Mouse (Mus musculus) embryonic fibroblast, embryonic 13.5 days (primary cell): Measurements from ENCODE around the gene Gm11541. TPM values are rescaled to one million over a fixed set of nuclear protein-coding genes. Genes with fewer than 3 reads are reported as not detected.

ENCODE experiments used
- H3K27ac ChIP-seq: 2 replicates; pipeline ENCODE4 v1.5.1; 2012; ENCODE audit warnings: low read length, control low read depth, inconsistent platforms; ENCODE audit not compliant: insufficient read depth
- H3K4me1 ChIP-seq: 2 replicates; pipeline ENCODE4 v1.6.1; 2011; ENCODE audit warnings: low read length; ENCODE audit not compliant: control insufficient read depth, insufficient read depth
- H3K4me3 ChIP-seq: 2 replicates; pipeline ENCODE4 v1.5.1; 2011; ENCODE audit warnings: mild to moderate bottlenecking, control low read depth, low read length; ENCODE audit not compliant: insufficient read depth
- CTCF ChIP-seq: IDR thresholded peaks from 2 replicates; pipeline ENCODE4 v1.5.1; 2011; ENCODE audit warnings: mild to moderate bottlenecking, control low read depth, low read length, moderate library complexity, borderline replicate concordance; ENCODE audit not compliant: insufficient read depth
- POLR2A ChIP-seq: IDR thresholded peaks from 2 replicates; pipeline ENCODE4 v1.6.1; 2011; ENCODE audit warnings: low read depth, mild to moderate bottlenecking, control low read depth, low read length, moderate library complexity
- polyA plus RNA-seq: library from polyadenylated mRNA; stranded (reverse); fragments of >200 nt; gene quantifications from 2 replicates; pipeline ENCODE4 v1.2.4, GENCODE M21; 2011; ENCODE audit warnings: low read depth; ENCODE audit not compliant: missing spikeins, insufficient read length

The Gm11541 gene
- polyA plus RNA-seq = not detected in 2 replicates

- no peak within 1 kb of the TSS for H3K27ac ChIP-seq
- no peak for TF ChIP-seq POLR2A
- TF ChIP-seq CTCF = no peak
These were observed at the start of gene Gm11541 for GRCm38 (mm10) chr11:94704472-94704871. TSS of gene Gm11541 (minus strand) at chr11:94704499.

GRCm38 (mm10) chr11:94752946-94753713, 48.8 kb upstream of the Gm11541 start:
- Histone ChIP-seq H3K27ac (no peak overlapping the region), H3K4me3 (no peak overlapping the region), H3K4me1 (0 out of 2 replicates have a peak, but pooled peaks cover 5% of the 10 kb centered on the region)
- TF ChIP-seq POLR2A = no peak
- no peak for TF ChIP-seq CTCF

More at GRCm38 (mm10) chr11:94704472-94704871, at the start of gene Gm11541:
- Histone ChIP-seq H3K4me3 (no peak within 1 kb of the TSS), H3K4me1 (no peaks in the 10 kb centered on the region)

- Histone ChIP-seq H3K27ac (no peak within 1 kb of the TSS), H3K4me3 (no peak within 1 kb of the TSS), H3K4me1 (no peaks in the 10 kb centered on the region)
- TF ChIP-seq CTCF (no peak), POLR2A (no peak)
These were observed 37.5 kb upstream of the Gm11541 start, which contains the start of gene Cdc34b for GRCm38 (mm10) chr11:94741732-94742272. TSS of gene Cdc34b (plus strand) at chr11:94741782.

- TF ChIP-seq POLR2A (no peak), CTCF (no peak)
- H3K4me1 ChIP-seq = no peaks in the 10 kb centered on the region
- H3K4me3 ChIP-seq = no peak overlapping the region
- no peak overlapping the region for H3K27ac ChIP-seq
These were observed 31.4 kb upstream of the Gm11541 start for GRCm38 (mm10) chr11:94735746-94736145.

- Histone ChIP-seq H3K4me1 (no peaks in the 10 kb centered on the region), H3K4me3 (no peak overlapping the region), H3K27ac (no peak overlapping the region)
- no peak for TF ChIP-seq CTCF
- no peak for TF ChIP-seq POLR2A
These were observed 28.5 kb upstream of the Gm11541 start for GRCm38 (mm10) chr11:94732773-94733172.

- Histone ChIP-seq H3K4me1 (no peaks in the 10 kb centered on the region), H3K4me3 (no peak overlapping the region), H3K27ac (no peak overlapping the region)
- TF ChIP-seq CTCF (no peak), POLR2A (no peak)
These were observed 26.9 kb upstream of the Gm11541 start for GRCm38 (mm10) chr11:94731229-94731628.

- no peaks in the 10 kb centered on the region for H3K4me1 ChIP-seq
- no peak overlapping the region for H3K4me3 ChIP-seq
- no peak overlapping the region for H3K27ac ChIP-seq
- TF ChIP-seq CTCF (no peak), POLR2A (no peak)
These were observed 26.0 kb upstream of the Gm11541 start for GRCm38 (mm10) chr11:94730261-94730660.

- H3K27ac ChIP-seq = no peak overlapping the region
- H3K4me1 ChIP-seq = no peaks in the 10 kb centered on the region
- H3K4me3 ChIP-seq = no peak overlapping the region
- TF ChIP-seq POLR2A (no peak), CTCF (no peak)
These were observed 25.3 kb upstream of the Gm11541 start for GRCm38 (mm10) chr11:94729565-94729964.

GRCm38 (mm10) chr11:94728545-94728944, 24.2 kb upstream of the Gm11541 start:
- Histone ChIP-seq H3K27ac (no peak overlapping the region), H3K4me3 (no peak overlapping the region), H3K4me1 (no peaks in the 10 kb centered on the region)
- no peak for TF ChIP-seq CTCF
- no peak for TF ChIP-seq POLR2A

GRCm38 (mm10) chr11:94727306-94727705, 23.0 kb upstream of the Gm11541 start:
- TF ChIP-seq POLR2A = no peak
- TF ChIP-seq CTCF = no peak
- Histone ChIP-seq H3K27ac (no peak overlapping the region), H3K4me1 (no peaks in the 10 kb centered on the region), H3K4me3 (no peak overlapping the region)
